Mouse (Mus musculus) liver, postnatal 0 days (tissue): Measurements from ENCODE around the gene Cyp4x1.

ENCODE experiments used
- CTCF ChIP-seq: sonication (generic); IDR thresholded peaks from 2 replicates; pipeline ENCODE4 v1.5.1; 2016; ENCODE audit warnings: antibody characterized with exemption, low read depth
- EP300 ChIP-seq: IDR thresholded peaks from 2 replicates; pipeline ENCODE4 v1.6.1; 2016; ENCODE audit warnings: antibody characterized with exemption, low read depth, mild to moderate bottlenecking

- TF ChIP-seq CTCF (no peak), EP300 (no peak)
Observed at GRCm38 (mm10) chr4:115121162-115121561, 12.9 kb downstream of the Cyp4x1 start.
